Mouse (Mus musculus): ENCODE data around the gene Fbxo2.
"Not testable (repeated sequence)": the region's sequence is repeated elsewhere in the genome, so short reads cannot be mapped to it uniquely, and the experiment has no call there.

Fbxo2 gene

GRCm38 (mm10) chr4:148177716-148178115, 17.3 kb downstream of the Fbxo2 start:
- no peak for DNase-seq

GRCm38 (mm10) chr4:148181483-148181882, 21.1 kb downstream of the Fbxo2 start:
- DNase-seq, result no peak

GRCm38 (mm10) chr4:148182363-148182762, 21.9 kb downstream of the Fbxo2 start:
- DNase-seq, result no peak

- no peak for DNase-seq
Measured at GRCm38 (mm10) chr4:148184564-148184963, 24.1 kb downstream of the Fbxo2 start.

GRCm38 (mm10) chr4:148185819-148186218, 25.4 kb downstream of the Fbxo2 start:
- no peak for DNase-seq

- not testable (repeated sequence) for DNase-seq
Measured at GRCm38 (mm10) chr4:148188767-148189166, 28.3 kb downstream of the Fbxo2 start.

- no peak for DNase-seq
Measured at GRCm38 (mm10) chr4:148192707-148193245, 32.4 kb downstream of the Fbxo2 start.

GRCm38 (mm10) chr4:148194400-148194799, 34.0 kb downstream of the Fbxo2 start:
- DNase-seq, result no peak

- DNase-seq, result no peak
Measured at GRCm38 (mm10) chr4:148198721-148199120, 38.3 kb downstream of the Fbxo2 start.

- DNase-seq, result no peak
Measured at GRCm38 (mm10) chr4:148203557-148203956, 43.1 kb downstream of the Fbxo2 start.

- DNase-seq, result no peak
Measured at GRCm38 (mm10) chr4:148204061-148204872, 43.8 kb downstream of the Fbxo2 start.

- no peak for DNase-seq
Measured at GRCm38 (mm10) chr4:148204873-148205232, 44.4 kb downstream of the Fbxo2 start.

GRCm38 (mm10) chr4:148214460-148215136, 54.2 kb downstream of the Fbxo2 start:
- DNase-seq, result no peak

- no peak for DNase-seq
Measured at GRCm38 (mm10) chr4:148215264-148215900, 55.0 kb downstream of the Fbxo2 start.
